Mouse (Mus musculus): ENCODE data around the gene Cachd1. TPM values are rescaled to one million over a fixed set of nuclear protein-coding genes. Genes with fewer than 3 reads are reported as not detected.

Cachd1 gene
- polyA plus RNA-seq, 1 experiment from 2014 or later, result not detected

DNA sequence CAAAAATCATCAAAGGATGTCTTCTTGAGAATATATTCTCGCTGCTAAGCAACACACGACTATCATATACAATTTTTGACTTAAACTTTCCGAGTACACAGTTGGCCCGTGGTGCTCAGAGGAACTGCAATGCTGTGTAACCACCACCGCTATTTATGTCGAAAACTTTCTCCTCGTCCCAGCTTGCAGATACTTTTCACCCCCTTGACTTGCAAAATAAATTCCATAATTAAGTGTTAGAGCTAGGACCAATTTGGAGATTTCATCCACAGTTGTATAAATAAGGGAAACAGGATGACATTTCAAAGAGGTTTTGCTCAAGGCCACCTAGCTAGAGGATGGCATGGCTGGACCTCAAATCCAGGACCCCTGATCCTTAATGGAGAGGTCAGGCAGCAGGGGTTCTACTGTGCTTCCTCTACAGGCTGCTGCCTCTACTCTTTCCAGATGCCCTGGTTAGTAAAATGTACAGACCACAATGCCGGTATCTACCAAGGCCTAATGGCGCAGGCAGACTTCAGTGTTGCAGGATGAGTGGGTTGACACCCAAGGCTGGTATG, 251.5 kb downstream of the Cachd1 start:
- H3K36me3 ChIP-seq (ENCODE audit: inconsistent target), result no peaks in the 10 kb centered on the region
- no peak overlapping the region for H3K4me3 ChIP-seq (ENCODE audit: inconsistent target)
- 93% methylated on average over 9 of the region's 9 CpGs for WGBS (ENCODE audit: missing documents)
- no peaks in the 10 kb centered on the region for H3K79me2 ChIP-seq (ENCODE audit: inconsistent target)
- H3K27ac ChIP-seq, result no peak overlapping the region

DNA sequence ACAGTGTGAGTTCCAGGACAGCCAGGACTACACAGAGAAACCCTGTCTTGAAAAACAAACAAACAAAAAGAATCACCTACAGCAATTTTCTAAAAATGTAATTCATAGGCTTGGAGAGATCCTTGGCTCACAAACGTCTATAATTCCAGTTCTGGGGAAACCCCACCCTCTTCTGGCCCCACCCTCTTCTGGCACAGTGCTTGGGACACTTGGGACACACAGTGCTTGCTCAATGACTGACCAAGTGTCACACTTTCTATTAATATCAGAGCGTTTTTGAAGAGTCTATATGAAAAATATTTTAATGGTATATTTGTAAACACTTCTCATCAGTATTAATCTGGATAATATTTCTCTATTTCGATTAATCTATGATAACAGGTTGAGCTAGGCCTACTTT, 256.6 kb downstream of the Cachd1 start:
- no peaks in the 10 kb centered on the region for H3K36me3 ChIP-seq (ENCODE audit: inconsistent target)
- WGBS (ENCODE audit: missing documents), result 69% methylated on average over 3 of the region's 3 CpGs
- no peaks in the 10 kb centered on the region for H3K79me2 ChIP-seq (ENCODE audit: inconsistent target)
- no peak overlapping the region for H3K27ac ChIP-seq
- H3K4me3 ChIP-seq (ENCODE audit: inconsistent target), result no peak overlapping the region

DNA sequence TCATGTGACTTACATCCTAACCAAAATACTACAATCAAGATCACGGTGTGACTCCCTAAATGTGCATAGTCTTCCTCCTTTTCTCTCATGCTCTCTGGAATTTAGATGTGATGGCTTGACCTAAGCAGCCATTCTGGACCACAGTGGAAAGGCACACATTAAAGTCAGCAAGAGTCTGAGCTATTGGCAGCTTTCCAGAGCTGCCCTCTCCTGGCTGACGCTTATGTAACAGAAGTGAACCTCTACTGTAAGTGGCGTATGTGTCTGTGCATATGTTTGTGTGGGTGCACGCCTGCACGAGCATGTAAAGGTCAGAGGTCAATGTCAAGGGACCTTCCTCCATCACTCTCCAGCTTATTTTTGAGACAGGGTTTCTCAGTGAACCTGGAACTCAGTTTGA, 258.7 kb downstream of the Cachd1 start:
- Histone ChIP-seq H3K36me3 (ENCODE audit: inconsistent target) (no peaks in the 10 kb centered on the region), H3K27ac (no peak overlapping the region), H3K79me2 (ENCODE audit: inconsistent target) (no peaks in the 10 kb centered on the region), H3K4me3 (ENCODE audit: inconsistent target) (no peak overlapping the region)
- WGBS (ENCODE audit: missing documents), result 86% methylated on average over 3 of the region's 5 CpGs

DNA sequence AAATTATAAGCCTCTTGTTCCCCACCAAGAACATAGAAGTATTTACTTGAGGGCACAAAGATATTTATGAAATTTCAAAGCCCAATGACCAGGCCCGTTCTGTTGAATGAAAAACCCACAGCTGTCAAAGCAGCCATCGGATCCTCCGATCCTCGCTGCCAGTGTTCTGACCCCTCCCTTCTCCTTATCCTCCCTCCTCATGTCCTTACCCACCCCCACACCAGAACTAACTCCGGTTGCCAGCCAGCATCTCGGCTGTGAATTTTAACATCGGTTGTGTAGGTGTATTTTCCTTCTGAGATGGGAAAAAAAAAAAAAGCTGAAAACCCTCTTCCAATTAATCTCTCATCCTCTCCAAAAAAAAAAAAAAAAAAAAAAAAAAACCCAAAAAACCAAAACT, 260.7 kb downstream of the Cachd1 start:
- H3K79me2 ChIP-seq (ENCODE audit: inconsistent target), result no peaks in the 10 kb centered on the region
- no peak overlapping the region for H3K4me3 ChIP-seq (ENCODE audit: inconsistent target)
- 98% methylated on average over 4 of the region's 7 CpGs for WGBS (ENCODE audit: missing documents)

DNA sequence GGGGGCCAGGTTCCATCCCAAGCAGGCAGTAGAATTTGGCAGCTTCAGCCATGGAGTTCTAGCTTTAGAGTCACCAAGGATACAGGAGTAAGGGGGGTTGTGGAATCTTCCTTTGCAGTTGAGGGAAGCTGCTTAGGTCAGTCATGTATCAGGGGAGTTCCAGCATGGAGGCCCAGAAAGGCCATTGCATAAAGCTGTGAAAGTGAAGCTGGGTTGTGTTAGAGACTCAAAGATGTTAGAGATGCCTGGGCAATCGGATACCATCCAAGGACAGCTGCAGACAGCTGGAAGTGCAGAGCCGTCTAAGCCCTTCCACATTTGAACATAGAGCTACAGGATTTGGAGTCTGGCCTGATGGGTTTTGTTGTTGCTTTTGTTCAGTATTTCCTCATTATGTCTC, 267.2 kb downstream of the Cachd1 start:
- Histone ChIP-seq H3K27ac (no peak overlapping the region), H3K4me3 (ENCODE audit: inconsistent target) (no peak overlapping the region), H3K79me2 (ENCODE audit: inconsistent target) (no peaks in the 10 kb centered on the region), H3K36me3 (ENCODE audit: inconsistent target) (no peaks in the 10 kb centered on the region)
- WGBS (ENCODE audit: missing documents), result 83% methylated on average over 2 of the region's 2 CpGs

More for the DNA sequence above, 260.7 kb downstream of the Cachd1 start:
- no peaks in the 10 kb centered on the region for H3K36me3 ChIP-seq (ENCODE audit: inconsistent target)
- no peak overlapping the region for H3K27ac ChIP-seq

DNA sequence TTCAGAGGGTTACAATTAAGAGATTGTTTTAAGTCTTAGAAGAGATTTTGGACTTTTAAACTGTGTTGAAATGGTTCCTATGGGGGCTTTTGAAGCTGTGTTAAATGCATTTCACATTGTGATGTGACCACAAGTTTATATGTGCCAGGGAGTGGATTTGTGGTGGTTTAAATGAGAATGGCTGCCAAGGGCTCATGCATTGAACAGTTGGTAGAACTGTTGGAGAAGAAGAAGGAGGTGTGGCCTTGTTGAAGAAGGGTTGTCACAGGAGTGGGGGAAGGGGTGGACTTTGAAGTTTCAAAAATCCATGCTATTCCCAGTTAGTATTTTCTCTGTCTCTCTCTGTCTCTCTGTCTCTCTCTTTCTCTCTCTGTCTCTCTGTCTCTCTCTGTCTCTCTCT, 267.7 kb downstream of the Cachd1 start:
- Histone ChIP-seq H3K79me2 (ENCODE audit: inconsistent target) (no peaks in the 10 kb centered on the region), H3K36me3 (ENCODE audit: inconsistent target) (no peaks in the 10 kb centered on the region), H3K27ac (no peak overlapping the region), H3K4me3 (ENCODE audit: inconsistent target) (no peak overlapping the region)

DNA sequence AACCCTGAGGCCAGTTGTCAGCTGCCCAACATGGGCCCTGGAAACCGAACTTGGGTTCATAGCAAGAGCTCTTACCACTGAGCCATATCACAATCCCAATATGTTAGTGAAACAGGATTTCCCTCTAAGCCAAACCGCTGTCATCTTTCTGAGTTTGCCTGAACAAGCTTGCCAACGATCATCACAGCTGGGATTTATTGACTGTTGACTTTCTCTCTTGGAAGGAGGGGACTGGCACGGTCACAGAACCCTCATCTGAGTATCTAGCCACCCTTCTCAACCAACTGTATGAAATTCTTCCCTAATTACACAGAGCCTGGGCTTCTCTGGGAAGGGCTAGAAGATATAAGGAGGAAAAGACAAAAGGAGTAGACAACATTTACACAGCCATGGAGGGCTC, 270.1 kb downstream of the Cachd1 start:
- Histone ChIP-seq H3K4me3 (ENCODE audit: inconsistent target) (no peak overlapping the region), H3K36me3 (ENCODE audit: inconsistent target) (no peaks in the 10 kb centered on the region), H3K79me2 (ENCODE audit: inconsistent target) (no peaks in the 10 kb centered on the region), H3K27ac (no peak overlapping the region)
- WGBS (ENCODE audit: missing documents), result 82% methylated on average over 4 of the region's 4 CpGs

DNA sequence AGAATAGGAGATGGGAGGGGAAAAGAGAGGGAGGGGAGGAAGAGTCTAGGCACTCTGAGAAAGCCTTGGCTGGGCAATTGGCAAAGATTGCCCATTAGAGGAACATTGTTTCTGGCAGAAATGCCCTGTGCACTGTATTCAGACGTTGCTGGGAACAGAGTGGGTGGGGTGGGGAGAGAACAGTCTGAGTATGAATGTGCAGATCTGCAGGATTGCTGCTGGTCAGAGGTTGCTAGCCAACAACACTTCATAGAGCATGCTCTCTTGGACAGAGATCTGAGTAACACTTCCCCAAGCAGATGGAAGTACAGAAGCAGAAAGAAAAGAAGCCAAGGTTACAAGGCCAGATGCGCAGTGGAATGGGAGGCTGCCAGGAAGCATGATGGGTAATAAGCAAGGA, 285.7 kb downstream of the Cachd1 start:
- Histone ChIP-seq H3K27ac (no peak overlapping the region), H3K36me3 (ENCODE audit: inconsistent target) (no peaks in the 10 kb centered on the region), H3K79me2 (ENCODE audit: inconsistent target) (no peaks in the 10 kb centered on the region), H3K4me3 (ENCODE audit: inconsistent target) (no peak overlapping the region)
- 71% methylated on average over 2 of the region's 2 CpGs for WGBS (ENCODE audit: missing documents)

DNA sequence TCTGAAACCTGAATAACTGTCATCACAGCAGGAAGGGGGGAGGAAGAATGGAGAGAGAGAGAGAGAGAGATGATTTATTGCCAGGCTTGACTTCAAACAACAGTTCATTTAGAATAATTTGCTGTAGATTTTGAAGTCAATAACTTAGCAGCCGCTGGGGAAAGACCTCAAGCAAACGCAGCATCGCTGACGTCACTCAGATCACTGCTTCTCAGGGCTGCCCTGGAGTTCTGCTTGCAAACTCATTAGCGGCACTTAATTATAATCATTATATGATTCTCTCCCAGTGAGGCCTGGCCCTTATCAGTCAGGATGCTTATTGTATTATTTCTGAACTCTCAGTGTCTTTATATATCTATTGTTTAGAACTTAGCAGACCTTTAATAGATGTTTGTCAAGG, 289.9 kb downstream of the Cachd1 start:
- H3K27ac ChIP-seq, result no peak overlapping the region

DNA sequence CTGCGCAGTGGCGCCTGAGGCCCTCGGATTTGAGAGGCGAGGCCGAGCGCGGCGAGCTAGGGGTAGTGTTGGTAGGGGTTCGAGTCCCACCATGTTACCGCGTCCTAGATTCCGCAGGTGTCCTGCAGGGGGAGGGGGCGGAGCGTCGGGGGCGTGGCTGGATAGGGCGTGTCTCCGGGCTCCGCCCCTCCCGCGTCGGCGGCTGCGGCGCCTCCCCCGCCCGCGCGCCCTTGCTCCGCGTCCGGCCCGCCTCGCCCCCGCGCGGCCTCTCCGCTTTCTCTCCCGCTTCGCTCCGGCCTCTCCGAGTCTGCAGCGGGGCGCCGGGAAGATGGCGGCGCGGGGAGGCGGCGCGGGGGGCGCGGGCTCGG, 292.3 kb downstream of the Cachd1 start, which contains the start of gene Raver2:
Gene Raver2, plus strand, starts transcription at position 198 of the 368 bp plus-strand sequence.
- no peaks in the 10 kb centered on the region for H3K79me2 ChIP-seq (ENCODE audit: inconsistent target)
- no peaks in the 10 kb centered on the region for H3K36me3 ChIP-seq (ENCODE audit: inconsistent target)
- no peak within 1 kb of the TSS for H3K4me3 ChIP-seq (ENCODE audit: inconsistent target)
- no peak within 1 kb of the TSS for H3K27ac ChIP-seq
- 2% methylated on average over 53 of the region's 54 CpGs for WGBS (ENCODE audit: missing documents)

More for the DNA sequence above, 289.9 kb downstream of the Cachd1 start:
- Histone ChIP-seq H3K79me2 (ENCODE audit: inconsistent target) (no peaks in the 10 kb centered on the region), H3K36me3 (ENCODE audit: inconsistent target) (no peaks in the 10 kb centered on the region), H3K4me3 (ENCODE audit: inconsistent target) (no peak overlapping the region)
- 73% methylated on average over 5 of the region's 5 CpGs for WGBS (ENCODE audit: missing documents)

DNA sequence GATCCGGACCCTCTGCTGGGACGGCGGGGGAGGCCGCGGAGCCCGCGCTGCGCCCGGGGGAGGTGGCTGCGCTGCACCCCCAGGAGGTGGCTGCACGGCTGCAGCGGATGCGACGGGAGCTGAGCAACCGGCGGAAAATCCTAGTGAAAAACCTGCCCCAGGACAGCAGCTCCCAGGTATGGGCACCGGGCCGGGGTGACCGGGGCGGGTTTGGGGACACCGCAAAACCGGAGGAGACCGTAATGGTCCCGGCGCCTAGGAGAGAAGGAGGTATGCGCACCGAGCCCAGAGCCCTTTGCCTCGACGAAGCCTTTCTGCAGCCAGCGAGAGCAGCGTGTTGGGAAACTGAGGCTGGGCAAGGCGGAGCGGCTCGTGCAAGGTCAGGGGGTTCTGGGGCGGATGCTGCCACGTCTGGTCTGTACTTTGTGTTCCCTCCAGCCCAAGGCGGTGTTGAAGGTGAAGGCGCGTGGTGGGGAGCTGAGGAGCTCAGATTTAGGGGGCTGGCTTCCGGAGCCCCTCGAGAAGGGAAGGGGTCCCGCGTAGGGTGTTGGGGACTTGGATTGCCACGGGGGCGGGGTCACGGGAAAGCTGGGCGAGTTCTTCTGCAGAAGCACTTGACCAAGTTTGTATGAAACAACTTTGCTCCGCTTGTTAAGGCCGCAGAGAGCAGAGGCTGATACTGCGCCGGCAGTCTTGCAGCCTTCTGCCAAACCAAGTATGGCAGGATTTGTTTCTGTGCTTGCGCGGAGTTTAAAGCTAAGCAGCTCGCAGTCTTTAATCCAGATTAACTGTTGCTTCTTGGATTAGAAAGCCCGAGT, 292.9 kb downstream of the Cachd1 start:
- WGBS (ENCODE audit: missing documents), result 3% methylated on average over 55 of the region's 55 CpGs
- H3K79me2 ChIP-seq (ENCODE audit: inconsistent target), result no peaks in the 10 kb centered on the region

DNA sequence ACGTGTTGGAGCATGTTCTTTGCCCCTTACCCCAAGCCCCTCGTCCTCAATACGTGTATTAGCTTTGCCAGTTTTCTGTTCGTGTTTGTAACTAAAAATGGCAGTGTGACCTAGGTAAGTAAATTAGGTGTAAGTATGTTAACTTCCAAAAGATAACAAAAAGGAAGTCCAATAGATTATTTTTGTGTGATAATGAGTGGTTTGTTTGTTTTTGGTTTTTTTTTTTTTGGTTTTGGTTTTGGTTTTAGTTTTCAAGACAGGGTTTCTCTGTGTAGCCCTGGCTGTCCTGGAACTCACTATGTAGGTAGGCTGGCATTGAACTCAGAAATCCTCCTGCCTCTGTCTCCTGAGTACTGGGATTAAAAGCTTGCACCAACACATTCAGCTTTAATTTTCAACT, 295.1 kb downstream of the Cachd1 start:
- WGBS (ENCODE audit: missing documents), result 61% methylated on average over 4 of the region's 4 CpGs
- Histone ChIP-seq H3K36me3 (ENCODE audit: inconsistent target) (no peaks in the 10 kb centered on the region), H3K27ac (no peak overlapping the region), H3K79me2 (ENCODE audit: inconsistent target) (no peaks in the 10 kb centered on the region), H3K4me3 (ENCODE audit: inconsistent target) (no peak overlapping the region)

More for the DNA sequence above, 292.9 kb downstream of the Cachd1 start:
- Histone ChIP-seq H3K4me3 (ENCODE audit: inconsistent target) (no peak overlapping the region), H3K27ac (no peak overlapping the region), H3K36me3 (ENCODE audit: inconsistent target) (no peaks in the 10 kb centered on the region)

DNA sequence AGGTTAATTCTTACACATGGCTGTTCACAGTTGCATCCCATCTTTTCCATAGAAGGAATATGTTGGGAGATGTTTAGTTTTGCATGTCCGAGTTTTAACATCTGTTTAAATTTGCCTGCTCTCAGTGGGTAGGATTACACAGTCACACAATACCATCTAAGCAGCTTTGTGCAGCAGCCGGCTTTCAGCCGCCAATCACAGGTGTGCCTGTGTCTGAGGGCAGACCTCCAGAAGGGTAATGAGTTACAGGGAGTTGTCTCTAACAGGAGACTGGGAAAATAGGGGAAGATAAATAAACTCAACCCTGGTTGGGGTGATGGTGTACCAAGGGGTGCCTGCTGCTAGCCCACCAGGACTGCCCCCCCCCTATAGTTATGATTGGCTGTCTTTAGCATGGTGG, 299.9 kb downstream of the Cachd1 start:
- Histone ChIP-seq H3K4me3 (ENCODE audit: inconsistent target) (no peak overlapping the region), H3K36me3 (ENCODE audit: inconsistent target) (no peaks in the 10 kb centered on the region), H3K27ac (no peak overlapping the region), H3K79me2 (ENCODE audit: inconsistent target) (no peaks in the 10 kb centered on the region)
- WGBS (ENCODE audit: missing documents), result 100% methylated on average over 3 of the region's 3 CpGs
